Mouse (Mus musculus): ENCODE results near the gene Mapk6.

The Mapk6 gene

GRCm38 (mm10) chr9:75429040-75429439 lies 19.2 kb upstream of the Mapk6 start:
- no peaks in the 10 kb centered on the region for H3K9me3 ChIP-seq (ENCODE audit: low read length)
- H3K36me3 ChIP-seq (ENCODE audit: insufficient read depth, low read length) = no peaks in the 10 kb centered on the region
- 0 out of 2 replicates have a peak overlapping the region, but pooled peaks have one; percentile 1 for H3K4me3 ChIP-seq (replicated peaks; ENCODE audit: low read length)
- peaks cover 94% of the 10 kb centered on the region for H3K4me1 ChIP-seq (replicated peaks; ENCODE audit: low read depth, low read length)
- H3K27me3 ChIP-seq (ENCODE audit: insufficient read depth, low read length) = no peaks in the 10 kb centered on the region
- TF ChIP-seq NANOG (IDR thresholded peaks at IDR 0.05; ENCODE audit: borderline replicate concordance, low read length) (no peak), CTCF (conservative IDR thresholded peaks at IDR 0.05; ENCODE audit: low read length) (no peak), POU5F1 (IDR thresholded peaks at IDR 0.05; ENCODE audit: borderline replicate concordance, low read length) (no peak)

DNA sequence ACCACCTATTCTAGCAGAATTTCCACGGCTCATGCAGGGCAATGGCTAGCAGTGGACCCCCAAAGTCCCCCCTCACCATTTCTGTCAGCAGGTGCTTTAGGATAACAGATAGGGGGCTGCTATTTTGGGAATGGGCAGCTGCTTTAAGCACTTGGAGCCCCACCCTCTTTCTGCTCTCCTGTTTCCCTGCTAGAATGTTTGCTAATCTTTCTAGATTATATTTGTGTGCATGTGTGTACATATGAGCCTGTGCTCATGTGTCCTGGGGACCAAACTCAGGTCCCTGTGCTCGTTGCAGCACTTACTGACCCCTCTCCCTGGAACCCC lies 18.4 kb upstream of the Mapk6 start:
- TF ChIP-seq NANOG (IDR thresholded peaks at IDR 0.05; ENCODE audit: borderline replicate concordance, low read length) (no peak), POU5F1 (IDR thresholded peaks at IDR 0.05; ENCODE audit: borderline replicate concordance, low read length) (no peak)
- Histone ChIP-seq H3K36me3 (ENCODE audit: insufficient read depth, low read length) (no peaks in the 10 kb centered on the region), H3K4me1 (replicated peaks; ENCODE audit: low read depth, low read length) (peaks cover 95% of the 10 kb centered on the region), H3K4me3 (replicated peaks; ENCODE audit: low read length) (no peak overlapping the region), H3K27me3 (ENCODE audit: insufficient read depth, low read length) (no peaks in the 10 kb centered on the region), H3K9me3 (ENCODE audit: low read length) (no peaks in the 10 kb centered on the region)

GRCm38 (mm10) chr9:75427366-75428273 lies 17.8 kb upstream of the Mapk6 start:
- Histone ChIP-seq H3K36me3 (ENCODE audit: insufficient read depth, low read length) (no peaks in the 10 kb centered on the region), H3K27me3 (ENCODE audit: insufficient read depth, low read length) (no peaks in the 10 kb centered on the region), H3K4me1 (replicated peaks; ENCODE audit: low read depth, low read length) (peaks cover 96% of the 10 kb centered on the region), H3K4me3 (replicated peaks; ENCODE audit: low read length) (no peak overlapping the region), H3K9me3 (ENCODE audit: low read length) (no peaks in the 10 kb centered on the region)
- TF ChIP-seq POU5F1 (IDR thresholded peaks at IDR 0.05; ENCODE audit: borderline replicate concordance, low read length) (no peak), NANOG (IDR thresholded peaks at IDR 0.05; ENCODE audit: borderline replicate concordance, low read length) (no peak), CTCF (conservative IDR thresholded peaks at IDR 0.05; ENCODE audit: low read length) (no peak)

DNA sequence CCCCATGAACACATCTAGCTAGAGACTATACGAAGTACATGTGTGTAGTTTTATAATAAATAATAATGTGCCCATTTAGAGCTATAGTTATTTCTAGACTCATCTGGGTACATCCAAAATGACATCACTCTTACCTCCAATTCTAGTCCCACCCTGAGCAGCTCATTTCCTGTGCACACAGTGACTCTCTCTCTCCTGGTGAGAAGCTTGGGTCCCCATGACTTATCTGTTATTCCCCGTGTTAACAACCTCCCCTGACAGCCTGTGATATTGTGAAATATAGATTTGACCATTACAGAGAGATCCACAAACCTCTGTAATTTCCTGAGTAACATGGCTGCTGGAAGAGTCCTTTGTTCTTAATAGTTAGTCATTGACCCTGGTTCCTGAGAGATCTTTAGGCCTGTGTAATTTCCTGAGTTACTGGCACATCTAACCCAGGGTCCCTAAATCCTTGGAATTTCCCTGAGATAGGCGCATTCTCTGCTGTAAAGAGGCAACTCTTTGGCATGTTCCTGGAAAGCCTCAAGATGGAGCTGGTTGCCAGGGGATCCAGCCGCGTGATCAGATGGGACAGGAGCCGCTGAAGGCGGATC lies 16.1 kb upstream of the Mapk6 start:
- no peak for TF ChIP-seq POU5F1 (IDR thresholded peaks at IDR 0.05; ENCODE audit: borderline replicate concordance, low read length)
- no peak for TF ChIP-seq CTCF (conservative IDR thresholded peaks at IDR 0.05; ENCODE audit: low read length)
- no peak for TF ChIP-seq NANOG (IDR thresholded peaks at IDR 0.05; ENCODE audit: borderline replicate concordance, low read length)
- Histone ChIP-seq H3K27me3 (ENCODE audit: insufficient read depth, low read length) (no peaks in the 10 kb centered on the region), H3K9me3 (ENCODE audit: low read length) (no peaks in the 10 kb centered on the region), H3K36me3 (ENCODE audit: insufficient read depth, low read length) (no peaks in the 10 kb centered on the region), H3K4me3 (replicated peaks; ENCODE audit: low read length) (peak overlapping the region; percentile 8; the same call in 1 of the 2 replicates), H3K4me1 (replicated peaks; ENCODE audit: low read depth, low read length) (peaks cover 95% of the 10 kb centered on the region)

DNA sequence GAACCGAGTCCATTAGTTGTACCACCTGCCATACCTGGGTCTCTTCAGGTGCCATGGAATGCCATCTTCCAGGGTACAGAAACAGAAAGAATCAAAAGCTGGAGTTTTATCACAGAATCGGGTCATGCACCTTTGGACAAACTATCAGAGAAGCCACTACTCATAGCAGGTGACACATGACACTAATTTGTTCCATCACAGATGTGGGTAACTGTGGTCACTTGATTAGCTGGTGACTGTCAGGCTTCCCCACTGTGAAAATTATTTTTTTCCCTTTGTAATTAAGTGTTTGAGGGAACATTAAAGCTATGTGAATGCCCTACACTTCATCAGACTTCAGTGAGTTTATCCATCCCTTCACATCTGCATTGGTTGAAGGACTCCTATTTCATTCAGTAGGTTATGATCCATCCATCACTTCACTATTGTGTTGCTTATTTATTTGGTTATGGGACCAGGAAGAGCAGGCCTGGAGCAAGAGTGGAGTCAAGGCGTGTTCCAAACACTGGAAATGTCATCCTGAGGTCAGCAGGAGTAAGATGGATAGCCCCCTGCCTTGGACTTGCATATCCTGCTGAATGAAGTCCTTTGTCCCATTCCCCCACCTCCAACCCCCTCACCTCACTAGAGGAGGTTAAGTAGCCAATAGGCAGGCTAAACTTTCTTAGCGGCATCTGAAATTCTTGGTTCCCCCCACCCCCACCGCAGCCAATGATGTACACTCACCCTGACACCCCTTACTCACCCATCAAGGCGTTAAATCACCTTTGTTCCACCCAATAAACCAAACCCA lies 14.7 kb upstream of the Mapk6 start:
- no peaks in the 10 kb centered on the region for H3K27me3 ChIP-seq (ENCODE audit: insufficient read depth, low read length)
- no peaks in the 10 kb centered on the region for H3K9me3 ChIP-seq (ENCODE audit: low read length)
- no peak for TF ChIP-seq CTCF (conservative IDR thresholded peaks at IDR 0.05; ENCODE audit: low read length)
- no peak for TF ChIP-seq POU5F1 (IDR thresholded peaks at IDR 0.05; ENCODE audit: borderline replicate concordance, low read length)
- no peak for TF ChIP-seq NANOG (IDR thresholded peaks at IDR 0.05; ENCODE audit: borderline replicate concordance, low read length)
- no peaks in the 10 kb centered on the region for H3K36me3 ChIP-seq (ENCODE audit: insufficient read depth, low read length)
- H3K4me3 ChIP-seq (replicated peaks; ENCODE audit: low read length) = no peak overlapping the region
- H3K4me1 ChIP-seq (replicated peaks; ENCODE audit: low read depth, low read length) = peaks cover 90% of the 10 kb centered on the region

DNA sequence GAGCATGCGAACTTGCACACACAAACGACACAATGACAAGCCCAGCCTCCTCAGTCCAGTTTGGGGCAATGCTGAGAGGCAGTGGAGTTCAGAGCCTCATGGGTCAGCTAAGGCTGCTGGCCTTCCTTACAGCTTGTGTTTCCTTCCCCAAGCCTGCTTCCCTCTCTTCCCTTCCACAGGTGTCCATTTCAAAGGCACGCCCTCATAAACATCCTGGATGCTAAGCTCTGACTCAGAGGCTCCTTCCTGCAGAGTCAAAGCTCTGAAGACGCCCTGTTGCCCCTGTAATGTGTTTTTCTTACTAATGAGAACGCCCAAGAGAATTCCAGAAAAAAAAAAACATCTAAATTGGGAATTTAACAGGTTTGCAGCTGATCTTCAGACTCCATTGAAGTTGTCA lies 13.9 kb upstream of the Mapk6 start:
- H3K27me3 ChIP-seq (ENCODE audit: insufficient read depth, low read length) = no peaks in the 10 kb centered on the region
- peaks cover 90% of the 10 kb centered on the region for H3K4me1 ChIP-seq (replicated peaks; ENCODE audit: low read depth, low read length)
- no peak overlapping the region for H3K4me3 ChIP-seq (replicated peaks; ENCODE audit: low read length)
- TF ChIP-seq POU5F1 (IDR thresholded peaks at IDR 0.05; ENCODE audit: borderline replicate concordance, low read length) (no peak), NANOG (IDR thresholded peaks at IDR 0.05; ENCODE audit: borderline replicate concordance, low read length) (no peak), CTCF (conservative IDR thresholded peaks at IDR 0.05; ENCODE audit: low read length) (no peak)
- H3K36me3 ChIP-seq (ENCODE audit: insufficient read depth, low read length) = no peaks in the 10 kb centered on the region; the same call in 1 of the 2 replicates
- no peaks in the 10 kb centered on the region for H3K9me3 ChIP-seq (ENCODE audit: low read length)

GRCm38 (mm10) chr9:75422251-75422691 lies 12.5 kb upstream of the Mapk6 start:
- no peak for TF ChIP-seq NANOG (IDR thresholded peaks at IDR 0.05; ENCODE audit: borderline replicate concordance, low read length)
- TF ChIP-seq POU5F1 (IDR thresholded peaks at IDR 0.05; ENCODE audit: borderline replicate concordance, low read length) = no peak
- TF ChIP-seq CTCF (conservative IDR thresholded peaks at IDR 0.05; ENCODE audit: low read length) = no peak
- H3K9me3 ChIP-seq (ENCODE audit: low read length) = no peaks in the 10 kb centered on the region

DNA sequence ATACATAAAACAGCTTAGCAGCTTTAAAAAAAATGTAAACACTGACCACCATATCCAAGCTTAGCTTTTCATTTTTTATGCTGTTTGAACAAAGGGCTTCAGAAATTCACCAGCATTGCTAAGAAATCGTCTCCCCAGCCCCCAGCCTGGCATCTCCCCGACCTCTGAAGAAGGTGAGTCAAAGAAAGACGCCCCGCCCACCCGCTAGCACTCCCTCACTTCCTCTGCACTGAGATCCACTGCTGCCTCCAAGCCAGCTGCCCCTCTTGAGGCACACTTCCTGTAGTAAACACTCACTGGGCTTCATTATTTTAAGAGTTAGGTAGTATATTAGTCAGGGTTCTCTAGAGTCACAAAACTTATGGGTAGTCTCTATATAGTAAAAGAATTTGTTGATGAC lies 4.4 kb upstream of the Mapk6 start:
- no peaks in the 10 kb centered on the region for H3K27me3 ChIP-seq (ENCODE audit: insufficient read depth, low read length)
- H3K4me1 ChIP-seq (replicated peaks; ENCODE audit: low read depth, low read length) = peaks cover 88% of the 10 kb centered on the region
- H3K4me3 ChIP-seq (replicated peaks; ENCODE audit: low read length) = no peak overlapping the region
- H3K36me3 ChIP-seq (ENCODE audit: insufficient read depth, low read length) = peaks cover 61% of the 10 kb centered on the region
- TF ChIP-seq POU5F1 (IDR thresholded peaks at IDR 0.05; ENCODE audit: borderline replicate concordance, low read length) (no peak), CTCF (conservative IDR thresholded peaks at IDR 0.05; ENCODE audit: low read length) (no peak), NANOG (IDR thresholded peaks at IDR 0.05; ENCODE audit: borderline replicate concordance, low read length) (no peak)
- H3K9me3 ChIP-seq (ENCODE audit: low read length) = no peaks in the 10 kb centered on the region

More at GRCm38 (mm10) chr9:75422251-75422691, 12.5 kb upstream of the Mapk6 start:
- H3K27me3 ChIP-seq (ENCODE audit: insufficient read depth, low read length) = no peaks in the 10 kb centered on the region
- peaks cover 91% of the 10 kb centered on the region for H3K4me1 ChIP-seq (replicated peaks; ENCODE audit: low read depth, low read length)
- H3K36me3 ChIP-seq (ENCODE audit: insufficient read depth, low read length) = peaks cover 9% of the 10 kb centered on the region
- H3K4me3 ChIP-seq (replicated peaks; ENCODE audit: low read length) = no peak overlapping the region

Measured in E14TG2a.4 (cell line).